Mouse (Mus musculus): ENCODE results near the gene Irx5.

DNA sequence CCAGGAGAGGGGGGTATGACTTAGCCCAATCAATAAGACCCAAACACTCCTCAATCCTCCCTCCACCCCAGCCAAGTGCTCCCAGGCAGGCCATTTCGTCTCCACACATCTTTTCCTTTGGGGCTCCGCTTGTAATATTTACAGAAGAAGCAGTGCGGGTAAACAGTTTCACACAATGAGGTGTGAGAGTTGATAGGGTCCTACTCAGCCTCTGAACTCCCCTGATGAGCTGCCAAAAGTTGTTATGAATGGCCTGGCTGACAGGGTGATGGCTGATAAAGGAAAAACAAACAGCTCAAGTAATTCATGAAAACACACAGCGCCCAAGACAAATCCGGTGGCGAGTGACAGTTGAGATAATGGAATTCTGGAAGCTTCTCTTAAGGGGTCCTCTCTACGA is 45.2 kb upstream of the Irx5 start:
- TF ChIP-seq POLR2A (IDR thresholded peaks at IDR 0.05; ENCODE audit: low read depth, low read length) (no peak), CTCF (IDR thresholded peaks at IDR 0.05; ENCODE audit: borderline replicate concordance, insufficient read depth, low read length) (no peak)
